Mouse (Mus musculus): ENCODE results near the gene D630023F18Rik. TPM values are rescaled to one million over a fixed set of nuclear protein-coding genes. Genes with fewer than 3 reads are reported as not detected.
A peak's percentile ranks its signal among the peaks of the same experiment; 100 is the strongest.

Gene D630023F18Rik
- polyA plus RNA-seq (2015; fragmentation: Nextera tagmentation; extraction: Ambion mirVana): 0.15 and 0.21 TPM in 2 replicates

- H3K4me3 ChIP-seq (ENCODE audit: low read length): peak within 1 kb of the TSS; percentile 25
Observed at GRCm38 (mm10) chr1:65122574-65123372, at the start of gene D630023F18Rik. Gene D630023F18Rik (minus strand): TSS chr1:65123214.

GRCm38 (mm10) chr1:65171579-65171978, 48.6 kb upstream of the D630023F18Rik start:
- H3K27me3 ChIP-seq (ENCODE audit: control insufficient read depth, insufficient read depth, low read depth, low read length): no peaks in the 10 kb centered on the region
- peaks cover 4% of the 10 kb centered on the region for H3K4me1 ChIP-seq (replicated peaks; ENCODE audit: control insufficient read depth, insufficient read depth, low read length)
- no peak overlapping the region; the same call in 1 of the 2 replicates for H3K27ac ChIP-seq (ENCODE audit: low read length)
- H3K36me3 ChIP-seq (ENCODE audit: control insufficient read depth, insufficient read depth, low read length): peaks cover 28% of the 10 kb centered on the region
- 70% methylated on average over 4 of the region's 4 CpGs for WGBS
- no peaks in the 10 kb centered on the region for H3K9me3 ChIP-seq (ENCODE audit: control insufficient read depth, low read length)
- H3K4me3 ChIP-seq (ENCODE audit: low read length): no peak overlapping the region
- ATAC-seq (ENCODE audit: low read depth): no peak
- no peak overlapping the region for H3K4me2 ChIP-seq (ENCODE audit: low read depth, low read length)
- no peak overlapping the region for H3K9ac ChIP-seq (ENCODE audit: low read length)

More at GRCm38 (mm10) chr1:65122574-65123372, at the start of gene D630023F18Rik:
- no peak within 1 kb of the TSS for H3K27ac ChIP-seq (ENCODE audit: low read length)
- no peak for ATAC-seq (ENCODE audit: low read depth)
- no peaks in the 10 kb centered on the region for H3K9me3 ChIP-seq (ENCODE audit: control insufficient read depth, low read length)
- H3K4me1 ChIP-seq (replicated peaks; ENCODE audit: control insufficient read depth, insufficient read depth, low read length): no peaks in the 10 kb centered on the region
- no peaks in the 10 kb centered on the region for H3K27me3 ChIP-seq (ENCODE audit: control insufficient read depth, insufficient read depth, low read depth, low read length)
- 21% methylated on average over 9 of the region's 9 CpGs for WGBS
- peak within 1 kb of the TSS; percentile 48 for H3K4me2 ChIP-seq (ENCODE audit: low read depth, low read length)
- H3K36me3 ChIP-seq (ENCODE audit: control insufficient read depth, insufficient read depth, low read length): no peaks in the 10 kb centered on the region
- no peak within 1 kb of the TSS for H3K9ac ChIP-seq (ENCODE audit: low read length)

GRCm38 (mm10) chr1:65169947-65170346, 46.9 kb upstream of the D630023F18Rik start:
- Histone ChIP-seq H3K36me3 (ENCODE audit: control insufficient read depth, insufficient read depth, low read length) (peaks cover 36% of the 10 kb centered on the region), H3K9me3 (ENCODE audit: control insufficient read depth, low read length) (no peaks in the 10 kb centered on the region), H3K4me3 (ENCODE audit: low read length) (no peak overlapping the region), H3K4me1 (replicated peaks; ENCODE audit: control insufficient read depth, insufficient read depth, low read length) (no peaks in the 10 kb centered on the region), H3K27ac (ENCODE audit: low read length) (no peak overlapping the region), H3K27me3 (ENCODE audit: control insufficient read depth, insufficient read depth, low read depth, low read length) (no peaks in the 10 kb centered on the region), H3K4me2 (ENCODE audit: low read depth, low read length) (no peak overlapping the region), H3K9ac (ENCODE audit: low read length) (no peak overlapping the region)
- WGBS: 75% methylated on average over 5 of the region's 5 CpGs
- ATAC-seq (ENCODE audit: low read depth): no peak

GRCm38 (mm10) chr1:65169536-65169935, 46.5 kb upstream of the D630023F18Rik start:
- Histone ChIP-seq H3K9me3 (ENCODE audit: control insufficient read depth, low read length) (no peaks in the 10 kb centered on the region), H3K36me3 (ENCODE audit: control insufficient read depth, insufficient read depth, low read length) (peaks cover 40% of the 10 kb centered on the region), H3K4me1 (replicated peaks; ENCODE audit: control insufficient read depth, insufficient read depth, low read length) (no peaks in the 10 kb centered on the region), H3K27ac (ENCODE audit: low read length) (no peak overlapping the region), H3K4me2 (ENCODE audit: low read depth, low read length) (no peak overlapping the region), H3K27me3 (ENCODE audit: control insufficient read depth, insufficient read depth, low read depth, low read length) (no peaks in the 10 kb centered on the region), H3K9ac (ENCODE audit: low read length) (no peak overlapping the region), H3K4me3 (ENCODE audit: low read length) (no peak overlapping the region)
- ATAC-seq (ENCODE audit: low read depth): no peak
- whole genome bisulfite sequencing: 88% methylated on average over 7 of the region's 7 CpGs

GRCm38 (mm10) chr1:65167496-65167895, 44.5 kb upstream of the D630023F18Rik start:
- no peak overlapping the region for H3K4me3 ChIP-seq (ENCODE audit: low read length)
- H3K27ac ChIP-seq (ENCODE audit: low read length): no peak overlapping the region
- H3K36me3 ChIP-seq (ENCODE audit: control insufficient read depth, insufficient read depth, low read length): peaks cover 50% of the 10 kb centered on the region
- H3K9me3 ChIP-seq (ENCODE audit: control insufficient read depth, low read length): no peaks in the 10 kb centered on the region
- H3K27me3 ChIP-seq (ENCODE audit: control insufficient read depth, insufficient read depth, low read depth, low read length): no peaks in the 10 kb centered on the region
- 88% methylated on average over 1 of the region's 1 CpGs for WGBS
- no peak overlapping the region for H3K9ac ChIP-seq (ENCODE audit: low read length)
- no peaks in the 10 kb centered on the region for H3K4me1 ChIP-seq (replicated peaks; ENCODE audit: control insufficient read depth, insufficient read depth, low read length)
- H3K4me2 ChIP-seq (ENCODE audit: low read depth, low read length): no peak overlapping the region
- no peak for ATAC-seq (ENCODE audit: low read depth)

- Histone ChIP-seq H3K27me3 (ENCODE audit: control insufficient read depth, insufficient read depth, low read depth, low read length) (no peaks in the 10 kb centered on the region), H3K36me3 (ENCODE audit: control insufficient read depth, insufficient read depth, low read length) (peaks cover 55% of the 10 kb centered on the region), H3K4me2 (ENCODE audit: low read depth, low read length) (no peak overlapping the region), H3K4me3 (ENCODE audit: low read length) (no peak overlapping the region), H3K4me1 (replicated peaks; ENCODE audit: control insufficient read depth, insufficient read depth, low read length) (no peaks in the 10 kb centered on the region), H3K27ac (ENCODE audit: low read length) (no peak overlapping the region), H3K9me3 (ENCODE audit: control insufficient read depth, low read length) (no peaks in the 10 kb centered on the region), H3K9ac (ENCODE audit: low read length) (no peak overlapping the region)
- 94% methylated on average over 1 of the region's 1 CpGs for WGBS
- ATAC-seq (ENCODE audit: low read depth): no peak
Observed at GRCm38 (mm10) chr1:65162210-65162609, 39.2 kb upstream of the D630023F18Rik start.

- H3K4me2 ChIP-seq (ENCODE audit: low read depth, low read length): no peak overlapping the region
- no peak overlapping the region for H3K9ac ChIP-seq (ENCODE audit: low read length)
- 90% methylated on average over 5 of the region's 5 CpGs for WGBS
- no peak overlapping the region for H3K27ac ChIP-seq (ENCODE audit: low read length)
- no peaks in the 10 kb centered on the region for H3K27me3 ChIP-seq (ENCODE audit: control insufficient read depth, insufficient read depth, low read depth, low read length)
- H3K9me3 ChIP-seq (ENCODE audit: control insufficient read depth, low read length): no peaks in the 10 kb centered on the region
- ATAC-seq (ENCODE audit: low read depth): no peak
- H3K36me3 ChIP-seq (ENCODE audit: control insufficient read depth, insufficient read depth, low read length): peaks cover 20% of the 10 kb centered on the region
- no peak overlapping the region for H3K4me3 ChIP-seq (ENCODE audit: low read length)
- no peaks in the 10 kb centered on the region for H3K4me1 ChIP-seq (replicated peaks; ENCODE audit: control insufficient read depth, insufficient read depth, low read length)
Observed at GRCm38 (mm10) chr1:65156111-65156510, 33.1 kb upstream of the D630023F18Rik start.

GRCm38 (mm10) chr1:65154814-65155213, 31.8 kb upstream of the D630023F18Rik start:
- H3K4me1 ChIP-seq (replicated peaks; ENCODE audit: control insufficient read depth, insufficient read depth, low read length): no peaks in the 10 kb centered on the region
- no peaks in the 10 kb centered on the region for H3K9me3 ChIP-seq (ENCODE audit: control insufficient read depth, low read length)
- no peak; the same call in 1 of the 2 replicates for ATAC-seq (ENCODE audit: low read depth)
- no peaks in the 10 kb centered on the region for H3K27me3 ChIP-seq (ENCODE audit: control insufficient read depth, insufficient read depth, low read depth, low read length)
- H3K36me3 ChIP-seq (ENCODE audit: control insufficient read depth, insufficient read depth, low read length): peaks cover 11% of the 10 kb centered on the region
- H3K9ac ChIP-seq (ENCODE audit: low read length): no peak overlapping the region
- no peak overlapping the region for H3K4me3 ChIP-seq (ENCODE audit: low read length)
- no peak overlapping the region for H3K27ac ChIP-seq (ENCODE audit: low read length)
- H3K4me2 ChIP-seq (ENCODE audit: low read depth, low read length): no peak overlapping the region

GRCm38 (mm10) chr1:65147971-65148370, 25.0 kb upstream of the D630023F18Rik start:
- no peak overlapping the region for H3K27ac ChIP-seq (ENCODE audit: low read length)
- H3K27me3 ChIP-seq (ENCODE audit: control insufficient read depth, insufficient read depth, low read depth, low read length): no peaks in the 10 kb centered on the region
- H3K9me3 ChIP-seq (ENCODE audit: control insufficient read depth, low read length): no peaks in the 10 kb centered on the region
- H3K4me3 ChIP-seq (ENCODE audit: low read length): no peak overlapping the region
- no peak overlapping the region for H3K4me2 ChIP-seq (ENCODE audit: low read depth, low read length)
- WGBS: 66% methylated on average over 3 of the region's 3 CpGs
- no peaks in the 10 kb centered on the region for H3K36me3 ChIP-seq (ENCODE audit: control insufficient read depth, insufficient read depth, low read length)
- H3K4me1 ChIP-seq (replicated peaks; ENCODE audit: control insufficient read depth, insufficient read depth, low read length): no peaks in the 10 kb centered on the region
- ATAC-seq (ENCODE audit: low read depth): no peak
- no peak overlapping the region for H3K9ac ChIP-seq (ENCODE audit: low read length)

All from lung, embryonic 16.5 days (tissue).